Mouse (Mus musculus): ENCODE measurements around the gene Lmod2. TPM values are rescaled to one million over a fixed set of nuclear protein-coding genes. Genes with fewer than 3 reads are reported as not detected.

The Lmod2 gene
- not detected in 2 replicates for polyA plus RNA-seq (2012; rRNA removed; ENCODE audit: low replicate concordance)

GRCm38 (mm10) chr6:24597500-24597899 lies at the start of gene Lmod2:
Gene Lmod2 (plus strand): TSS chr6:24597762.

Other genes starting within 250 kb of the Lmod2 start
- 0.08 TPM in 1 of 2 replicates, not detected in the other for gene Iqub, start 82.7 kb upstream of the Lmod2 start, polyA plus RNA-seq (2012; rRNA removed; ENCODE audit: low replicate concordance)
- 4.1 TPM in 2 replicates for gene Ndufa5, start 69.7 kb upstream of the Lmod2 start, polyA plus RNA-seq (2012; rRNA removed; ENCODE audit: low replicate concordance)
- gene Asb15, start 69.6 kb upstream of the Lmod2 start, polyA plus RNA-seq (2012; rRNA removed; ENCODE audit: low replicate concordance): not detected in 2 replicates
- gene Wasl, start 67.2 kb downstream of the Lmod2 start, polyA plus RNA-seq (2012; rRNA removed; ENCODE audit: low replicate concordance): 17.4 and 43.5 TPM in 2 replicates
- not detected in 2 replicates for gene Hyal6, start 135.5 kb downstream of the Lmod2 start, polyA plus RNA-seq (2012; rRNA removed; ENCODE audit: low replicate concordance)
- gene Hyal4, start 150.6 kb downstream of the Lmod2 start, polyA plus RNA-seq (2012; rRNA removed; ENCODE audit: low replicate concordance): not detected in 2 replicates
- gene Spam1, start 193.4 kb downstream of the Lmod2 start, polyA plus RNA-seq (2012; rRNA removed; ENCODE audit: low replicate concordance): not detected in 2 replicates

Measured in subcutaneous adipose tissue, adult 2 months (tissue).